Mouse (Mus musculus): ENCODE measurements around the gene 2810459M11Rik.
A peak's percentile ranks its signal among the peaks of the same experiment; 100 is the strongest.

DNA sequence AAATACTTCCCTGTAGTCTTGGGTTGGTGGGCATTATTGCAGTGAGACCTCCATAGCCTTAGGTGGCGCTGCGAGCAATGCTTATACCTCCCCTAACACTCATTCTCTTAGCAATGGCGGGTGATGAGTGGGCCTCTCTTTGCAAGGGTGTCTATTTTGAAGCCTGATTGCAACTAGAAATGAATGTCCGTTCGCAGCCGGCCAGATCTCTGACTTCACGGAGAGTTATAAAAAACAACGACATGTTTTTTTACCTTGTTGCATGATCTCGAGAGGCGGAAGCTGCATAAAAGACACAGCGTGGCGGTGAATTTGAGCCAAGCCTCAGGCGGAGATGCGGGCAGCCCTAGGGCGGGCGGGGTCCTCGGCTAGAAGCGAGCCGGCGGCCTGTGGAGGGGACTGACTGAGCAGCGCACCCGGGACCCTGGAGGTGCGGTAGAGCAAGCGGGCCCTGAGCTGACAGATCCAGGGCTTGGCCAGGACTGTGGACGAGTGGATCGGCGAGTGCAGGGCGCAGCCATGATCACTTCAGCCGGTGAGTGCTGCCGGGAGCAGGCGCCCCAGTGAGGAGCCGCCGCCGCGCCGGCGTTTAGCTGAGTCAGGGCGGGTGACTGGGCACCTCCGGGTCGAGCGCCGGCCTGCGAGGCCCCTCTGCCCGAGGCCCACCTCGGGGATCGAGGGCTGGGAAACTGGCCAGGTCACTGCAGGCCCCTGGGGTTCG lies 18.8 kb downstream of the 2810459M11Rik start, which contains the start of gene Psmd1:
- TF ChIP-seq CTCF (conservative IDR thresholded peaks at IDR 0.05; ENCODE audit: low read length) (peak; percentile 81), NANOG (IDR thresholded peaks at IDR 0.05; ENCODE audit: borderline replicate concordance, low read length) (no peak), POU5F1 (IDR thresholded peaks at IDR 0.05; ENCODE audit: borderline replicate concordance, low read length) (no peak)
